Mouse (Mus musculus): ENCODE data around the gene Tlx3. TPM values are rescaled to one million over a fixed set of nuclear protein-coding genes. Genes with fewer than 3 reads are reported as not detected.
A peak's percentile ranks its signal among the peaks of the same experiment; 100 is the strongest.

The Tlx3 gene
- polyA plus RNA-seq, 1 experiment from 2014 or later = 23.2 TPM

GRCm38 (mm10) chr11:33204329-33204705, 928 bp upstream of the Tlx3 start:
- WGBS = under 1% methylated on average over 18 of the region's 18 CpGs
- no peak for ATAC-seq (ENCODE audit: low FRiP score)
- H3K27me3 ChIP-seq (replicated peaks) = peaks cover 55% of the 10 kb centered on the region
- H3K9ac ChIP-seq (replicated peaks) = peak overlapping the region; percentile 40
- H3K9me3 ChIP-seq (replicated peaks) = no peaks in the 10 kb centered on the region
- H3K4me2 ChIP-seq = peak overlapping the region; percentile 56
- H3K4me3 ChIP-seq (replicated peaks) = peak overlapping the region; percentile 47
- H3K27ac ChIP-seq (replicated peaks) = peak overlapping the region; percentile 81
- no peaks in the 10 kb centered on the region for H3K36me3 ChIP-seq
- H3K4me1 ChIP-seq = peaks cover 45% of the 10 kb centered on the region

GRCm38 (mm10) chr11:33202972-33203371, 417 bp downstream of the Tlx3 start:
- WGBS = under 1% methylated on average over 42 of the region's 47 CpGs
- H3K4me3 ChIP-seq (replicated peaks) = peak overlapping the region; percentile 47
- H3K9ac ChIP-seq (replicated peaks) = peak overlapping the region; percentile 53
- peaks cover 64% of the 10 kb centered on the region for H3K27me3 ChIP-seq (replicated peaks)
- peak overlapping the region; percentile 56 for H3K4me2 ChIP-seq
- peak overlapping the region; percentile 90 for H3K27ac ChIP-seq (replicated peaks)
- H3K9me3 ChIP-seq (replicated peaks) = no peaks in the 10 kb centered on the region
- ATAC-seq (ENCODE audit: low FRiP score) = peak; percentile 5
- H3K36me3 ChIP-seq = no peaks in the 10 kb centered on the region
- peaks cover 38% of the 10 kb centered on the region for H3K4me1 ChIP-seq

GRCm38 (mm10) chr11:33202296-33202695, 1.1 kb downstream of the Tlx3 start:
- peak overlapping the region; percentile 53 for H3K9ac ChIP-seq (replicated peaks)
- H3K9me3 ChIP-seq (replicated peaks) = no peaks in the 10 kb centered on the region
- peak overlapping the region; percentile 90 for H3K27ac ChIP-seq (replicated peaks)
- under 1% methylated on average over 37 of the region's 37 CpGs for WGBS
- ATAC-seq (ENCODE audit: low FRiP score) = no peak
- H3K36me3 ChIP-seq = no peaks in the 10 kb centered on the region
- H3K4me1 ChIP-seq = peaks cover 38% of the 10 kb centered on the region
- peak overlapping the region; percentile 47 for H3K4me3 ChIP-seq (replicated peaks)
- peak overlapping the region; percentile 56 for H3K4me2 ChIP-seq
- peaks cover 64% of the 10 kb centered on the region for H3K27me3 ChIP-seq (replicated peaks)

- Histone ChIP-seq H3K9ac (replicated peaks) (peak overlapping the region; percentile 44; the same call in 1 of the 2 replicates), H3K4me2 (peak overlapping the region; percentile 56), H3K27ac (replicated peaks) (peak overlapping the region; percentile 90), H3K27me3 (replicated peaks) (peaks cover 63% of the 10 kb centered on the region), H3K4me1 (peaks cover 41% of the 10 kb centered on the region), H3K9me3 (replicated peaks) (no peaks in the 10 kb centered on the region), H3K4me3 (replicated peaks) (peak overlapping the region; percentile 47), H3K36me3 (no peaks in the 10 kb centered on the region)
- no peak for ATAC-seq (ENCODE audit: low FRiP score)
- under 1% methylated on average over 19 of the region's 19 CpGs for WGBS
Measured at GRCm38 (mm10) chr11:33201626-33202010, 1.8 kb downstream of the Tlx3 start.

GRCm38 (mm10) chr11:33200764-33201625, 2.4 kb downstream of the Tlx3 start:
- H3K27me3 ChIP-seq (replicated peaks) = peaks cover 59% of the 10 kb centered on the region
- ATAC-seq (ENCODE audit: low FRiP score) = no peak
- H3K4me2 ChIP-seq = peak overlapping the region; percentile 56
- peak overlapping the region; percentile 44 for H3K9ac ChIP-seq (replicated peaks)
- peak overlapping the region; percentile 47 for H3K4me3 ChIP-seq (replicated peaks)
- under 1% methylated on average over 74 of the region's 76 CpGs for WGBS
- peaks cover 45% of the 10 kb centered on the region for H3K4me1 ChIP-seq
- H3K9me3 ChIP-seq (replicated peaks) = no peaks in the 10 kb centered on the region
- no peaks in the 10 kb centered on the region for H3K36me3 ChIP-seq
- H3K27ac ChIP-seq (replicated peaks) = peak overlapping the region; percentile 90

GRCm38 (mm10) chr11:33199906-33200763, 3.3 kb downstream of the Tlx3 start:
- Histone ChIP-seq H3K36me3 (no peaks in the 10 kb centered on the region), H3K27ac (replicated peaks) (peak overlapping the region; percentile 90), H3K9me3 (replicated peaks) (no peaks in the 10 kb centered on the region), H3K9ac (replicated peaks) (peak overlapping the region; percentile 44), H3K27me3 (replicated peaks) (peaks cover 58% of the 10 kb centered on the region), H3K4me3 (replicated peaks) (peak overlapping the region; percentile 47), H3K4me2 (peak overlapping the region; percentile 56), H3K4me1 (peaks cover 45% of the 10 kb centered on the region)
- ATAC-seq (ENCODE audit: low FRiP score) = no peak
- WGBS = under 1% methylated on average over 45 of the region's 45 CpGs

GRCm38 (mm10) chr11:33199117-33199514, 4.3 kb downstream of the Tlx3 start:
- Histone ChIP-seq H3K4me2 (peak overlapping the region; percentile 56), H3K27ac (replicated peaks) (peak overlapping the region; percentile 90), H3K4me1 (peaks cover 44% of the 10 kb centered on the region), H3K27me3 (replicated peaks) (peaks cover 60% of the 10 kb centered on the region), H3K36me3 (no peaks in the 10 kb centered on the region), H3K9ac (replicated peaks) (peak overlapping the region; percentile 31), H3K9me3 (replicated peaks) (no peaks in the 10 kb centered on the region), H3K4me3 (replicated peaks) (peak overlapping the region; percentile 47)
- ATAC-seq (ENCODE audit: low FRiP score) = no peak
- WGBS = 3% methylated on average over 15 of the region's 15 CpGs

GRCm38 (mm10) chr11:33198351-33199116, 4.9 kb downstream of the Tlx3 start:
- H3K4me2 ChIP-seq = peak overlapping the region; percentile 56
- H3K9me3 ChIP-seq (replicated peaks) = no peaks in the 10 kb centered on the region
- peak overlapping the region; percentile 47 for H3K4me3 ChIP-seq (replicated peaks)
- H3K4me1 ChIP-seq = peaks cover 43% of the 10 kb centered on the region
- no peaks in the 10 kb centered on the region for H3K36me3 ChIP-seq
- ATAC-seq (ENCODE audit: low FRiP score) = no peak
- H3K27me3 ChIP-seq (replicated peaks) = peaks cover 66% of the 10 kb centered on the region
- H3K9ac ChIP-seq (replicated peaks) = peak overlapping the region; percentile 31
- H3K27ac ChIP-seq (replicated peaks) = peak overlapping the region; percentile 90
- 22% methylated on average over 22 of the region's 22 CpGs for WGBS

GRCm38 (mm10) chr11:33197673-33198072, 5.7 kb downstream of the Tlx3 start:
- Histone ChIP-seq H3K36me3 (no peaks in the 10 kb centered on the region), H3K27me3 (replicated peaks) (peaks cover 66% of the 10 kb centered on the region), H3K9ac (replicated peaks) (no peak overlapping the region), H3K4me1 (peaks cover 40% of the 10 kb centered on the region), H3K27ac (replicated peaks) (peak overlapping the region; percentile 90), H3K4me2 (peak overlapping the region; percentile 56), H3K4me3 (replicated peaks) (peak overlapping the region; percentile 47; the same call in 1 of the 2 replicates), H3K9me3 (replicated peaks) (no peaks in the 10 kb centered on the region)
- no peak for ATAC-seq (ENCODE audit: low FRiP score)
- 18% methylated on average over 15 of the region's 15 CpGs for WGBS

- peaks cover 36% of the 10 kb centered on the region for H3K4me1 ChIP-seq
- peak overlapping the region; percentile 90; the same call in 1 of the 2 replicates for H3K27ac ChIP-seq (replicated peaks)
- no peak for ATAC-seq (ENCODE audit: low FRiP score)
Measured at GRCm38 (mm10) chr11:33197133-33197514, 6.3 kb downstream of the Tlx3 start.

More at GRCm38 (mm10) chr11:33197133-33197514, 6.3 kb downstream of the Tlx3 start:
- H3K36me3 ChIP-seq = no peaks in the 10 kb centered on the region
- WGBS = 29% methylated on average over 13 of the region's 13 CpGs
- H3K9ac ChIP-seq (replicated peaks) = no peak overlapping the region
- peaks cover 62% of the 10 kb centered on the region for H3K27me3 ChIP-seq (replicated peaks)
- H3K4me3 ChIP-seq (replicated peaks) = peak overlapping the region; percentile 47; the same call in 1 of the 2 replicates
- peak overlapping the region; percentile 56 for H3K4me2 ChIP-seq
- H3K9me3 ChIP-seq (replicated peaks) = no peaks in the 10 kb centered on the region

Data from neural tube, embryonic 15.5 days (tissue).